ENCODE assay signal across 29 mouse cellular contexts in genomic region chr2:173442056-173442455, GRCm38 (mm10).
DNase-seq lines count a peak whose midpoint lies in the region; ATAC-seq and TF ChIP-seq lines count a peak whose summit lies in the region.
"Had no signal": no experiment of that assay in that cellular context is flagged by ENCODE, and none has a peak within 500 bp of the region (broad histone marks: within the 10 kb centered on the region; RNA-seq: fewer than 3 reads in every experiment).

No protein-coding gene starts in this region.

- no peak overlapping the region for H3K4me2 ChIP-seq in hindbrain, embryonic 13.5 days
- no peak overlapping the region for H3K4me2 ChIP-seq in hindbrain, embryonic 12.5 days (replicated peaks)
- no peak overlapping the region for H3K4me2 ChIP-seq in midbrain, embryonic 14.5 days (ENCODE audit: low read length)
- no peak overlapping the region for H3K4me2 ChIP-seq in midbrain, postnatal 0 days (ENCODE audit: low read depth, low read length, poor library complexity, severe bottlenecking)
- H3K4me2 ChIP-seq: embryonic facial prominence, embryonic 12.5 days; embryonic facial prominence, embryonic 15.5 days; heart, embryonic 12.5 days; heart, embryonic 15.5 days; hindbrain, embryonic 15.5 days; intestine, embryonic 15.5 days had no signal

- no peak for ATAC-seq in hindbrain, embryonic 13.5 days (ENCODE audit: low FRiP score)
- no peak for ATAC-seq in hindbrain, embryonic 12.5 days (ENCODE audit: low FRiP score)
- no peak for ATAC-seq in midbrain, embryonic 14.5 days (ENCODE audit: low FRiP score, low TSS enrichment)
- no peak for ATAC-seq in midbrain, postnatal 0 days (ENCODE audit: low FRiP score)
- ATAC-seq: forebrain, embryonic 14.5 days; forebrain, postnatal 0 days; intestine, embryonic 15.5 days; Patski had no signal

- H3K9me3 ChIP-seq in hindbrain, embryonic 13.5 days = no peaks in the 10 kb centered on the region
- no peaks in the 10 kb centered on the region; the same call in 1 of the 2 replicates for H3K9me3 ChIP-seq in hindbrain, embryonic 12.5 days (replicated peaks)
- no peaks in the 10 kb centered on the region for H3K9me3 ChIP-seq in midbrain, embryonic 14.5 days (ENCODE audit: control insufficient read depth, low read length)
- H3K9me3 ChIP-seq in midbrain, postnatal 0 days (ENCODE audit: low read length) = no peaks in the 10 kb centered on the region
- H3K9me3 ChIP-seq: embryonic facial prominence, embryonic 15.5 days; heart, embryonic 15.5 days; hindbrain, embryonic 15.5 days; intestine, embryonic 15.5 days had no signal

- TF ChIP-seq CTCF in midbrain, postnatal 0 days (IDR thresholded peaks at IDR 0.05) = no peak

- no peak overlapping the region for H3K4me3 ChIP-seq in hindbrain, embryonic 13.5 days
- no peak overlapping the region for H3K4me3 ChIP-seq in hindbrain, embryonic 12.5 days
- no peak overlapping the region for H3K4me3 ChIP-seq in midbrain, embryonic 14.5 days (replicated peaks; ENCODE audit: low read depth, low read length)
- H3K4me3 ChIP-seq in midbrain, postnatal 0 days (ENCODE audit: low read depth, low read length) = no peak overlapping the region
- H3K4me3 ChIP-seq: embryonic facial prominence, embryonic 12.5 days; embryonic facial prominence, embryonic 15.5 days; heart, embryonic 12.5 days; heart, embryonic 15.5 days; hindbrain, embryonic 15.5 days; intestine, embryonic 15.5 days had no signal

- peak overlapping the region; percentile 48 for H3K27ac ChIP-seq in hindbrain, embryonic 13.5 days
- H3K27ac ChIP-seq in hindbrain, embryonic 12.5 days = no peak overlapping the region
- H3K27ac ChIP-seq in midbrain, embryonic 14.5 days (replicated peaks; ENCODE audit: low read depth, low read length) = 0 out of 2 replicates have a peak overlapping the region, but pooled peaks have one; percentile 2
- no peak overlapping the region for H3K27ac ChIP-seq in midbrain, postnatal 0 days (ENCODE audit: low read depth, low read length)
- H3K27ac ChIP-seq: embryonic facial prominence, embryonic 12.5 days; embryonic facial prominence, embryonic 15.5 days; heart, embryonic 15.5 days; hindbrain, embryonic 15.5 days; intestine, embryonic 15.5 days had no signal

- peak; percentile 45 for DNase-seq in adrenal gland, adult 2 months
- no peak for DNase-seq in adrenal gland, postnatal 25 days
- no peak for DNase-seq in midbrain, embryonic 14.5 days
- DNase-seq in midbrain, postnatal 0 days (ENCODE audit: low spot score) = no peak
- peak; percentile 67 for DNase-seq in adrenal gland, postnatal 14 days
- DNase-seq in right cerebral cortex, postnatal 25 days = no peak
- DNase-seq: B cell, adult 2 months; cerebellum, adult 18-20 months; cerebellum, adult 9-11 months; cerebellum, postnatal 25 days; forebrain, postnatal 0 days; gastrocnemius, postnatal 25 days; heart, adult 18-20 months; heart, postnatal 10 days; heart, postnatal 36 days; kidney, adult 11 months; kidney, adult 8-10 months had no signal

- WGBS in hindbrain, embryonic 13.5 days = 65% methylated on average over 11 of the region's 11 CpGs
- WGBS in hindbrain, embryonic 12.5 days = 66% methylated on average over 11 of the region's 11 CpGs
- WGBS in midbrain, embryonic 14.5 days = 74% methylated on average over 11 of the region's 11 CpGs
- 78% methylated on average over 11 of the region's 11 CpGs for WGBS in midbrain, postnatal 0 days

- no peaks in the 10 kb centered on the region for H3K27me3 ChIP-seq in hindbrain, embryonic 13.5 days
- no peaks in the 10 kb centered on the region for H3K27me3 ChIP-seq in hindbrain, embryonic 12.5 days
- no peaks in the 10 kb centered on the region for H3K27me3 ChIP-seq in midbrain, embryonic 14.5 days (ENCODE audit: control insufficient read depth, insufficient read depth, low read length)
- no peaks in the 10 kb centered on the region for H3K27me3 ChIP-seq in midbrain, postnatal 0 days (ENCODE audit: insufficient read depth, low read length)
- H3K27me3 ChIP-seq: CH12.LX; embryonic facial prominence, embryonic 12.5 days; embryonic facial prominence, embryonic 15.5 days; hindbrain, embryonic 15.5 days; intestine, embryonic 15.5 days; Patski had no signal

- H3K9ac ChIP-seq in hindbrain, embryonic 13.5 days = no peak overlapping the region
- H3K9ac ChIP-seq in hindbrain, embryonic 12.5 days = no peak overlapping the region
- no peak overlapping the region for H3K9ac ChIP-seq in midbrain, embryonic 14.5 days (replicated peaks; ENCODE audit: low read length)
- no peak overlapping the region for H3K9ac ChIP-seq in midbrain, postnatal 0 days (replicated peaks; ENCODE audit: low read length, poor library complexity, severe bottlenecking)
- H3K9ac ChIP-seq: embryonic facial prominence, embryonic 12.5 days; embryonic facial prominence, embryonic 15.5 days; forebrain, postnatal 0 days; heart, embryonic 12.5 days; heart, embryonic 15.5 days; hindbrain, embryonic 15.5 days; intestine, embryonic 15.5 days had no signal

- H3K36me3 ChIP-seq in hindbrain, embryonic 13.5 days = no peaks in the 10 kb centered on the region
- no peaks in the 10 kb centered on the region for H3K36me3 ChIP-seq in hindbrain, embryonic 12.5 days
- no peaks in the 10 kb centered on the region for H3K36me3 ChIP-seq in midbrain, embryonic 14.5 days (ENCODE audit: control insufficient read depth, insufficient read depth, low read length)
- H3K36me3 ChIP-seq in midbrain, postnatal 0 days (ENCODE audit: insufficient read depth, low read length) = no peaks in the 10 kb centered on the region
- H3K36me3 ChIP-seq: embryonic facial prominence, embryonic 12.5 days; embryonic facial prominence, embryonic 15.5 days; G1E; heart, embryonic 12.5 days; heart, embryonic 15.5 days; hindbrain, embryonic 15.5 days; intestine, embryonic 15.5 days had no signal

- peaks cover 27% of the 10 kb centered on the region for H3K4me1 ChIP-seq in hindbrain, embryonic 13.5 days (replicated peaks)
- peaks cover 21% of the 10 kb centered on the region for H3K4me1 ChIP-seq in hindbrain, embryonic 12.5 days
- peaks cover 15% of the 10 kb centered on the region for H3K4me1 ChIP-seq in midbrain, embryonic 14.5 days (ENCODE audit: control insufficient read depth, insufficient read depth, low read length)
- peaks cover 5% of the 10 kb centered on the region; the same call in 1 of the 2 replicates for H3K4me1 ChIP-seq in midbrain, postnatal 0 days (ENCODE audit: insufficient read depth, low read length)
- H3K4me1 ChIP-seq: embryonic facial prominence, embryonic 15.5 days; heart, embryonic 12.5 days; heart, embryonic 15.5 days had no signal

Comparison
In these comparisons a context has a peak if more than half of its experiments do, and no peak if none do; other contexts are left out.
1. DNase-seq: peak in adrenal gland, adult 2 months (single experiment) and adrenal gland, postnatal 14 days (single experiment); none in adrenal gland, postnatal 25 days (single experiment), midbrain, embryonic 14.5 days (single experiment), midbrain, postnatal 0 days (single experiment) and right cerebral cortex, postnatal 25 days (single experiment).
2. H3K27ac ChIP-seq: peak in hindbrain, embryonic 13.5 days (single experiment) and midbrain, embryonic 14.5 days (single experiment); none in hindbrain, embryonic 12.5 days (single experiment) and midbrain, postnatal 0 days (single experiment).